8 mouse cellular contexts compared by ENCODE assay signal in the genomic region with DNA sequence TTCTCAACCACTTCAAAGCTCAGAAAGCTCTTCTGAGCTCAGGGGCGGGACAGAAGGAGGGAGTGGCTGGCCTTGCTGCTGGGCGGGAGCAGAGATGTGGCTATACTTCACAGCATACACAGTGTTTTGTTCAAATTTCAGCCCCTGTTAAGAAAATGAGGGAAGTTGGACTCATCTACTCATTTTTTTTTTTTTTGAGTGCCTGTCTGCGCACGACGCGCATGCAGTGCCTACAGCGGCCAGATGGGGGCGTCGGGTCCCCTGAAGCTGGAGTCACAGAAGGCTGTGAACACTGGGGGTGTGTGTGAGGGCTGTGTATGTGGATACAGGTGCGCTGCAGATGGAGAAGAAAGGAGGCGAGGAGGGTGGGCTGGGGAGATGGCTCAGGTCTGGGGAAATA. TPM values are rescaled to one million over a fixed set of nuclear protein-coding genes. Genes with fewer than 3 reads are reported as not detected.
DNase-seq lines count a peak whose midpoint lies in the region; ATAC-seq and TF ChIP-seq lines count a peak whose summit lies in the region.

No protein-coding gene starts in this region.

- peak; percentile 25 for TF ChIP-seq POLR2A in embryonic fibroblast, embryonic 13.5 days (IDR thresholded peaks at IDR 0.05; ENCODE audit: low read depth, low read length)

- 6% methylated on average over 11 of the region's 11 CpGs for WGBS in heart, embryonic 15.5 days
- WGBS in liver, embryonic 14.5 days (ENCODE audit: insufficient replicate concordance): 2% methylated on average over 11 of the region's 11 CpGs
- 2% methylated on average over 11 of the region's 11 CpGs for WGBS in stomach, embryonic 16.5 days

- H3K27ac ChIP-seq in embryonic fibroblast, embryonic 13.5 days (ENCODE audit: insufficient read depth, low read length): peak overlapping the region; percentile 99
- peak overlapping the region; percentile 92 for H3K27ac ChIP-seq in heart, embryonic 15.5 days
- peak overlapping the region; percentile 97 for H3K27ac ChIP-seq in liver, embryonic 14.5 days
- peak overlapping the region; percentile 98 for H3K27ac ChIP-seq in stomach, embryonic 16.5 days (ENCODE audit: low read length)

- H3K27me3 ChIP-seq in heart, embryonic 15.5 days: no peaks in the 10 kb centered on the region
- H3K27me3 ChIP-seq in liver, embryonic 14.5 days (ENCODE audit: control insufficient read depth, insufficient read depth, low read length): peaks cover 23% of the 10 kb centered on the region
- no peaks in the 10 kb centered on the region for H3K27me3 ChIP-seq in stomach, embryonic 16.5 days (ENCODE audit: control insufficient read depth, insufficient read depth, low read length)

- no peak for TF ChIP-seq EP300 in liver, embryonic 14.5 days (IDR thresholded peaks at IDR 0.05; ENCODE audit: low read depth)

- H3K4me3 ChIP-seq in embryonic fibroblast, embryonic 13.5 days (ENCODE audit: insufficient read depth, low read length): no peak overlapping the region
- peak overlapping the region; percentile 74; the same call in 1 of the 2 replicates for H3K4me3 ChIP-seq in heart, embryonic 15.5 days
- H3K4me3 ChIP-seq in liver, embryonic 14.5 days (ENCODE audit: insufficient read depth in 1 of 2, low read depth in 2 of 2, low read length in 2 of 2): peak overlapping the region in 1 of 2 experiments; percentile 97; a peak in 2 of 4 replicates
- peak overlapping the region; percentile 64; the same call in 1 of the 2 replicates for H3K4me3 ChIP-seq in stomach, embryonic 16.5 days (replicated peaks; ENCODE audit: low read length)

- H3K4me2 ChIP-seq in heart, embryonic 15.5 days: peak overlapping the region; percentile 75
- H3K4me2 ChIP-seq in liver, embryonic 14.5 days (ENCODE audit: low read depth): peak overlapping the region; percentile 97
- H3K4me2 ChIP-seq in stomach, embryonic 16.5 days (ENCODE audit: low read depth, low read length): peak overlapping the region; percentile 90

- H3K36me3 ChIP-seq in heart, embryonic 15.5 days: peaks cover 12% of the 10 kb centered on the region
- no peaks in the 10 kb centered on the region for H3K36me3 ChIP-seq in liver, embryonic 14.5 days (replicated peaks; ENCODE audit: control insufficient read depth, insufficient read depth, low read depth)
- peaks cover 11% of the 10 kb centered on the region for H3K36me3 ChIP-seq in stomach, embryonic 16.5 days (ENCODE audit: control insufficient read depth, insufficient read depth, low read length)

- peaks cover 2% of the 10 kb centered on the region; the same call in 1 of the 2 replicates for H3K4me1 ChIP-seq in embryonic fibroblast, embryonic 13.5 days (ENCODE audit: control insufficient read depth, insufficient read depth, low read length)
- H3K4me1 ChIP-seq in heart, embryonic 15.5 days (replicated peaks): peaks cover 66% of the 10 kb centered on the region
- peaks cover 31 to 42% of the 10 kb centered on the region in 2 experiments for H3K4me1 ChIP-seq in liver, embryonic 14.5 days (replicated peaks; ENCODE audit: control insufficient read depth in 2 of 2, insufficient read depth in 2 of 2, low read length in 1 of 2)
- H3K4me1 ChIP-seq in stomach, embryonic 16.5 days (ENCODE audit: control insufficient read depth, insufficient read depth, low read length): peaks cover 42% of the 10 kb centered on the region

- no peak for ATAC-seq in heart, embryonic 15.5 days (replicated peaks; ENCODE audit: insufficient number of reproducible peaks, insufficient read depth, low FRiP score, low read depth)
- no peak for ATAC-seq in liver, embryonic 14.5 days (ENCODE audit: insufficient read depth)
- no peak for ATAC-seq in stomach, embryonic 16.5 days (ENCODE audit: insufficient read depth, low FRiP score)

- no peaks in the 10 kb centered on the region for H3K9me3 ChIP-seq in heart, embryonic 15.5 days (replicated peaks)
- H3K9me3 ChIP-seq in liver, embryonic 14.5 days (ENCODE audit: control insufficient read depth, low read length): no peaks in the 10 kb centered on the region; the same call in 1 of the 2 replicates
- peaks cover 6% of the 10 kb centered on the region; the same call in 1 of the 2 replicates for H3K9me3 ChIP-seq in stomach, embryonic 16.5 days (replicated peaks; ENCODE audit: control insufficient read depth, low read length)

- H3K9ac ChIP-seq in heart, embryonic 15.5 days: no peak overlapping the region
- H3K9ac ChIP-seq in liver, embryonic 14.5 days (replicated peaks): peak overlapping the region; percentile 96
- peak overlapping the region; percentile 92 for H3K9ac ChIP-seq in stomach, embryonic 16.5 days (ENCODE audit: low read length)

- peak; percentile 96 for DNase-seq in A20 (ENCODE audit: low read depth, low spot score)
- DNase-seq in adrenal gland, postnatal 4 days (ENCODE audit: low spot score in 2 of 2): peak; percentile 65 to 75
- peak; percentile 90 for DNase-seq in kidney, postnatal 14 days
- DNase-seq in liver, embryonic 14.5 days (ENCODE audit: low read depth in 3 of 3, low spot score in 3 of 3): peak in 2 of 3 experiments; percentile 63 to 70
- peak; percentile 89 for DNase-seq in neural tube, embryonic 10.5 days (ENCODE audit: extremely low spot score, low spot score)

- TF ChIP-seq CTCF in embryonic fibroblast, embryonic 13.5 days (IDR thresholded peaks at IDR 0.05; ENCODE audit: borderline replicate concordance, insufficient read depth, low read length): peak; percentile 70
- peak; percentile 94 for TF ChIP-seq CTCF in liver, embryonic 14.5 days (IDR thresholded peaks at IDR 0.05; ENCODE audit: low read depth)

RNA-seq across cellular contexts. Expression of a gene that starts 1.4 kb away (rescaled TPM):
- total RNA-seq in adrenal gland, postnatal 4 days (2021): 10 to 100 TPM; 40.9 to 48.7 TPM
- 642 and 721 TPM in 2 replicates for polyA plus RNA-seq in embryonic fibroblast, embryonic 13.5 days (2011; ENCODE audit: insufficient read length, low read depth, missing spikeins)
- 208 and 243 TPM in 2 replicates for polyA plus RNA-seq in heart, embryonic 15.5 days (2015; fragmentation: Nextera tagmentation; extraction: Ambion mirVana)
- 14.3 and 15.8 TPM in 2 replicates for polyA plus RNA-seq in liver, embryonic 14.5 days (2012; rRNA removed)
- polyA plus RNA-seq in liver, embryonic 14.5 days (2014; fragmentation: Nextera tagmentation; extraction: Ambion mirVana): 33.8 and 39.7 TPM in 2 replicates
- 333 and 334 TPM in 2 replicates for polyA plus RNA-seq in stomach, embryonic 16.5 days (2015; fragmentation: Nextera tagmentation; extraction: Ambion mirVana)

RNA-seq across cellular contexts. Expression of a gene that starts 2.8 kb away (rescaled TPM):
- 100 to 1,000 TPM; 146 to 147 TPM for total RNA-seq in adrenal gland, postnatal 4 days (2021)
- polyA plus RNA-seq in embryonic fibroblast, embryonic 13.5 days (2011; ENCODE audit: insufficient read length, low read depth, missing spikeins): 73.4 and 78.1 TPM in 2 replicates
- 16.2 and 19.6 TPM in 2 replicates for polyA plus RNA-seq in heart, embryonic 15.5 days (2015; fragmentation: Nextera tagmentation; extraction: Ambion mirVana)
- polyA plus RNA-seq in liver, embryonic 14.5 days (2012; rRNA removed): 59.7 and 79.7 TPM in 2 replicates
- polyA plus RNA-seq in liver, embryonic 14.5 days (2014; fragmentation: Nextera tagmentation; extraction: Ambion mirVana): 5.9 and 8.6 TPM in 2 replicates
- 5.6 TPM in 2 replicates for polyA plus RNA-seq in stomach, embryonic 16.5 days (2015; fragmentation: Nextera tagmentation; extraction: Ambion mirVana)

RNA-seq across cellular contexts. Expression of a gene that starts 9.3 kb away (rescaled TPM):
- total RNA-seq in adrenal gland, postnatal 4 days (2021): 10 to 100 TPM; 21.9 to 23.0 TPM
- polyA plus RNA-seq in embryonic fibroblast, embryonic 13.5 days (2011; ENCODE audit: insufficient read length, low read depth, missing spikeins): 3.5 and 4.0 TPM in 2 replicates
- 2.1 and 3.9 TPM in 2 replicates for polyA plus RNA-seq in heart, embryonic 15.5 days (2015; fragmentation: Nextera tagmentation; extraction: Ambion mirVana)
- 11.2 and 12.7 TPM in 2 replicates for polyA plus RNA-seq in liver, embryonic 14.5 days (2012; rRNA removed)
- polyA plus RNA-seq in liver, embryonic 14.5 days (2014; fragmentation: Nextera tagmentation; extraction: Ambion mirVana): 4.9 and 6.0 TPM in 2 replicates
- 6.3 and 7.4 TPM in 2 replicates for polyA plus RNA-seq in stomach, embryonic 16.5 days (2015; fragmentation: Nextera tagmentation; extraction: Ambion mirVana)

RNA-seq across cellular contexts. Expression of a gene that starts 16.4 kb away (rescaled TPM):
- total RNA-seq in adrenal gland, postnatal 4 days (2021): under 1 TPM; 0.25 to 0.39 TPM
- polyA plus RNA-seq in embryonic fibroblast, embryonic 13.5 days (2011; ENCODE audit: insufficient read length, low read depth, missing spikeins): 0.15 and 0.16 TPM in 2 replicates
- polyA plus RNA-seq in heart, embryonic 15.5 days (2015; fragmentation: Nextera tagmentation; extraction: Ambion mirVana): 0.24 and 0.28 TPM in 2 replicates
- polyA plus RNA-seq in liver, embryonic 14.5 days (2012; rRNA removed): 0.01 and 0.03 TPM in 2 replicates
- polyA plus RNA-seq in liver, embryonic 14.5 days (2014; fragmentation: Nextera tagmentation; extraction: Ambion mirVana): 0.13 TPM in 1 of 2 replicates, not detected in the other
- polyA plus RNA-seq in stomach, embryonic 16.5 days (2015; fragmentation: Nextera tagmentation; extraction: Ambion mirVana): 0.21 and 0.45 TPM in 2 replicates

RNA-seq across cellular contexts. Expression of a gene that starts 27.0 kb away (rescaled TPM):
- 10 to 100 TPM; 42.6 to 45.3 TPM for total RNA-seq in adrenal gland, postnatal 4 days (2021)
- 29.2 and 29.3 TPM in 2 replicates for polyA plus RNA-seq in embryonic fibroblast, embryonic 13.5 days (2011; ENCODE audit: insufficient read length, low read depth, missing spikeins)
- 56.7 and 66.6 TPM in 2 replicates for polyA plus RNA-seq in heart, embryonic 15.5 days (2015; fragmentation: Nextera tagmentation; extraction: Ambion mirVana)
- polyA plus RNA-seq in liver, embryonic 14.5 days (2012; rRNA removed): 22.3 and 24.7 TPM in 2 replicates
- 58.4 TPM in 2 replicates for polyA plus RNA-seq in liver, embryonic 14.5 days (2014; fragmentation: Nextera tagmentation; extraction: Ambion mirVana)
- polyA plus RNA-seq in stomach, embryonic 16.5 days (2015; fragmentation: Nextera tagmentation; extraction: Ambion mirVana): 76.7 and 86.9 TPM in 2 replicates
